Mouse (Mus musculus): Measurements from ENCODE around the gene Gpm6b. TPM values are rescaled to one million over a fixed set of nuclear protein-coding genes. Genes with fewer than 3 reads are reported as not detected.

Gpm6b gene
- total RNA-seq, 2 experiments from 2014 or later = 12.6 to 14.2 TPM

DNA sequence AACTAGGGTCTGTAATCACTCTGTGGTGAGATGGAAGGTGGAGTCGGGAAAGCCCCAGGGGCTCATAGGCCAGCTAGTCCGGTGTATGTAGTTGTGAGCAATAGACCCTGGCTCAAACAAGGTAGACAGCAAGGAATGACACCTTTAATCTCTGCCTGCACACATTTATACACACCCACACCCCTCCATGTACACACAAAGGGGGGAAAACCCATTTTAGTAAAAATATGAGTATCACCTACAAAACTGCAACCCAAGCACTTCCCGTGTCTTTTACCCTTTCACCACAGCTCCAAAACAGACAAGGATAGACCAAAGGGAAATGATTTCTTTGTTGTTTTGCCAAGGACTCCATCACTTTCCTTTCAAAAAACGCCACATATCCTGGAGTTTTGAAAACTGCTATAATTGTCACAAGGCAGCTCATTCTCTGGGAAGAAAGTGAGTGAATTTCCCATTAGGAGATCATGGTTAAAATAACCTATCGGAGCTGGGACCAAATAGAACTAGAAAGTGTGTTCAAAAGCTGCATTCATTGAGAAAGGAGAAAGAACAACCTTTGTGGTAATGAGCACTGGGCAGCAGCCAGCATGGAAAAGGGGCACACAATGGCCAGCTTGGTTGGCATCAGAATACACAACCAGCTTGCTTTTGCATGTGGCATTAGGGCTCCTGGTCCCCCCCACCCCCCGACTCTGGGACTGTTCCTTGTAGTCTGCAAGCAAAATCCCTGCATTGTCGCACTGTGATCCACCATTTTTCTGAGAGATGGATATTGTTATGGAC is 68.9 kb downstream of the Gpm6b start:
- no peak for DNase-seq

DNA sequence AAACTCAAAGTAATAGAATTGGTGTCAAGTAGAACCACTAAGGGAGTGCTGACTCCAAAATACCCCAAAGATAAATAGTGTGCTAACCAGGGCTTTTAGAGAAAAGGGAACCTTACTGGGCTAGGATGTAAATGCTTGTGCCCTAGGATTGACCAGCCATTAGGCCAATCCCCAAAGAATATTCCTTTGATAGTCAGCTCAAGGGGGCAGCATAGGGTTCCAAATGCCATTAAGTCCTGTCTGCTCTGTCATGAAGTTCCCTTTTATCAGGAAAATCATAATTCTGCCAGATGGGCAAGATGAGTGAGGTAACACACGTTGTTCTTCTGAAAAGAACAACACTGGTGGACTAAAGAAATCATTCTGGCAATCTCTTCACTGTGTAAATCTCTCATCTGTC is 70.1 kb downstream of the Gpm6b start:
- no peak for DNase-seq

- DNase-seq = no peak
Observed at GRCm38 (mm10) chrX:166315251-166315650, 76.5 kb downstream of the Gpm6b start.

GRCm38 (mm10) chrX:166316552-166317375 is 78.1 kb downstream of the Gpm6b start:
- no peak for DNase-seq

DNA sequence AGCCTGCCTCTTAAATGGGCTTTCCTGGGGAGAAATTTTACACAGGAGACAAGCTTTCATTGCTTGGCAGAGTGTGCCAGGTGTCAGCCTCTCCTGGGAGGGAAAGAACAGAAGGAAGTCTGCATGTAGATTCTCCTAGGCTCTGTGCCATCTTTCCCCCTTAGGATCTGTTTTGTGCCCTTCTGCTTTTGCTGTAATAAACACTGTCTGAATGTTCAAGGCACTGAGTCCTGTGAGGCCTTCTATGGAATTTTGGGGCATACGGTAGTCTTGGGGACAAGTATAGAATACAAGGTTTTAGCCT is 78.6 kb downstream of the Gpm6b start:
- no peak for DNase-seq

DNA sequence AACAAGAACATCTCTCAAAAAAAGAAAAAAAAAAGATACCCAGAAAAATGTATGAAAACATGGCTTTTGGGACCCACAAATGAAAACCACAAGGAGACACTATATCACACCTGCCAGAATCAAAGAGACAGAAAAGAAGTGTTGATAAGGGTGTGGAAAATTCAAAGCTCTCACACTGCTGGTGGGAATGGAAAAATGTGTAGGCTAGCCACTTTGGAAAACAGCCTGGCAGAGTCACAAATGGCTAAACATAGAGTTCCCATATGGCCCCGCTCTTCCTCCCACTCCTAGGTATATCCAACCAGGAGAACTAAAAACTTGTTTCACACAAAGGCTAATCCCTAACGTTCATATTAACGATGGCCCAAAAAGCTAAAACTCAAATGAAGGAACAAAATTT is 84.5 kb downstream of the Gpm6b start:
- DNase-seq = no peak

DNA sequence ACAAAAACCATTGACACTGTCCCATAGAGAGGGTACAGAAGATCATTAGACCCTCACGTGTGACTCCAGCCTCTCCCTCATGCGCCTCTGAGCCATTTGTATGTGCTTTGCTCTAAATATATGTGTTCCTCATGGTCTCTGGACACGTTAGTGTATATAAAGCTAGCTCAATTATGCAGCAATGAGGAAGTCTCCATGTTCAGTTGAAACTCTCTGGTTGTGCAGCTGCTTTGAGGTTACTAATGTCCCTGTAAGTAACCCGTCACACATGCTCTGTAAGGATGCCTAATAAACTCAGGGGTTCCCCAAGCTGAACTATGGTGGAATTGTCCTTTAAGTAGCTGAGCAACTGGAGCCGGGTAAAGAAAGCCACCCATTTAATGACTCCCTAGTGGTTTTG is 88.9 kb downstream of the Gpm6b start:
- DNase-seq = no peak

- DNase-seq = no peak
Observed at GRCm38 (mm10) chrX:166328219-166328901, 89.6 kb downstream of the Gpm6b start.

- no peak for DNase-seq
Observed at GRCm38 (mm10) chrX:166328904-166329451, 90.3 kb downstream of the Gpm6b start.

DNA sequence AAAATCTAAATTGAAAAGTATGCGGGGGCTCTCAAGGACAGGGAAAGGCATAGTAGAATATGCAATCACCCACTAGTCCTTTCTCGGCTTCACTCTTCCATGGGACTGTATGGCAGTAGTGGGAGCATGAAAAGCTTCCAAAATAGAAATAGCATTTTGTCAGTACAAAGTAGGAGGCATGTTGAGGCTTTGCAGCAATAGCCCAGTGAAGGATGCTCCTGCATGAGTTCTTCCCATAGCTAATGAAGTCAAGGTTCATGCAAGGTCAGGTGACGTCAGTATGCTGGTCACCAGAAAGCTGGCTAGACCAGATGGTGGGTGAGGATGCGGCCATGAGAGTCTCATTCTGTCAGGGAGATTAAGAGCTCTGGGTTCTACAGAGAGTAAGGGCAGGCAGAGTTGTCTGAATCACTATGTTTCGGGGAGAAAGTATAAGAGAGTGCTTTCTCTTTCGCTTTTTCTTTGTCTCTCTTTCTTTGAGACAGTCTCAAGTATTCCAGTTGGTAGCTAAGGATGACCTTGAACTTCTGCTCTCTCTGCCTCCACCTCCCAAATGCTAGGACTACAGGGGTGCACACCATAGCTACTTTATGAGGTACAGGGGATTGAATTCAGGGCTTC is 95.9 kb downstream of the Gpm6b start:
- DNase-seq = no peak

DNA sequence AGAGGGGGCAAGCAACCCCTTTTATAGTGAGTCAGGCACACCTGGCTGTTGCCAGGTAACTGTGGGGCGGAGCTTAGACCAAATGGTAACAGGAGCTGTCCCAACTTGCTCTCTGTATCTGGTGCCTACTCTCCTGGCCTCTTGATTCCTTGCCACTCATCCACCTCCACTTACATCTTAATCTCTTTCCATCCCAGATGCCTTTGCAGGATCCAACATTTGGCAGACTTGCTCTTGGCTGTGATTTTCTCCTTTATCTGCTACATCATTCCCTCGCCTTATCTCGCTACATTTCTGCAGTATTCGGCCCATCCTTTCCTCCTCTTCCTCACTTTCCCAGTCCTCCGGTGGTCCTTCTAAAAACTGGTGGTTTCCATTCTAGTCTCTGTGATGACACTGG is 99.6 kb downstream of the Gpm6b start:
- DNase-seq = no peak

GRCm38 (mm10) chrX:166338784-166339520 is 100.2 kb downstream of the Gpm6b start:
- DNase-seq = no peak

DNA sequence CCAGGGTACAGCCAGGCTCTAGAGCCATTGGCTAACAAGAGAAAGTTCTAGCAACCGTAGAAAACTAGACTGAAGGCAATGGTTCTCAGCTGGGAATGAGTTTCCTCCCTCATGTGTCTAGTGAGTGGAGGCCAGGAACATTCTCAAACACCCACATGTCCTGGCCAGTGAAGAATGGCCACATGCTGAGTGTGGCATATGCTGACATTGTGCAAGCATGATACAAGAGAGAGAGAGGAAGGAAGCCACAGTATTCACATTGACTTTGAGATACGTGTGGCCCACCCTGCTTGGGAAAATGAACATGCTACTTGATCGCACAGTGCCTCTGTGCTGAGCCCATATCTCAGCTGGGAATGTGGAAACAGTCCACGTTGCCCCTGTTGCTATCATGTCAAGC is 101.2 kb downstream of the Gpm6b start:
- no peak for DNase-seq

DNA sequence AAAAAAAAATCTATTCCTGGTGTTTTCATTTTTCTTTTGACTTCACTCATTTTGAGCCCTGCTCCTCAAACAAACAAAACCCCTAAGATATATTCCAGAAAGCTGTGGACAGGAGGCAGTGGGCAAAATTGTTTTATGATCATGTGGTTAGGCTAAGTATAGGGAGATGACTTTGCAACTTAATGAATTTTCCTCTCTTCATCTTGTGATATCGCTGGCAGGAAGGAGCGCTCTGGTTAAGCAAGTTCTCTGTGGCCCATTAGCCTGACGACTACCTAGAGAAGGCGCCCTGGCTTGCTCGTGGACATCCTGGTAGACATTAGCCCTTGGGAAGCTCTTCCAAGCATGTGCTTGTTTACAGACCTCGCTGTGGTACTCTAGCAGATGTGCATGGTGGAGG is 103.1 kb downstream of the Gpm6b start:
- no peak for DNase-seq

GRCm38 (mm10) chrX:166344228-166345015 is 105.7 kb downstream of the Gpm6b start:
- DNase-seq = no peak

DNA sequence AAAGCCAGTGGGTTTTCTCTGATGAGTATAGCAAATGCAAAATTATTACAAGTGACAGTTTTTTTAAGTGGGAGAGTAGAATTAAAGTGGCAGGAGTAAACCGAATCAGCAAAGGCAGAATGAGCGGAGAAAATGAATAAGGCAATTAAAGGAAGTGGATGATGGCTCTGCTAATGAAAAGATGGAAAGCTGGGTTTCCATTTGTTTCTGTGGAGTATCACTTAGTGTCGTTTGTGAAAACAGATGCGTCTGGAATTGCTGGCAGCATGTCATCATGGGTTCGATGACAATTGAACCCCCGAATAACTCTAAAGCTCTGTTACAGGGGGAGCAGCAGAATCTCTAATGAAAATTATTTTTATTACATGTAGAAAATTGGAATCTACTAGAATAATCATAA is 109.4 kb downstream of the Gpm6b start:
- DNase-seq = no peak

GRCm38 (mm10) chrX:166348634-166349033 is 109.9 kb downstream of the Gpm6b start:
- no peak for DNase-seq

DNA sequence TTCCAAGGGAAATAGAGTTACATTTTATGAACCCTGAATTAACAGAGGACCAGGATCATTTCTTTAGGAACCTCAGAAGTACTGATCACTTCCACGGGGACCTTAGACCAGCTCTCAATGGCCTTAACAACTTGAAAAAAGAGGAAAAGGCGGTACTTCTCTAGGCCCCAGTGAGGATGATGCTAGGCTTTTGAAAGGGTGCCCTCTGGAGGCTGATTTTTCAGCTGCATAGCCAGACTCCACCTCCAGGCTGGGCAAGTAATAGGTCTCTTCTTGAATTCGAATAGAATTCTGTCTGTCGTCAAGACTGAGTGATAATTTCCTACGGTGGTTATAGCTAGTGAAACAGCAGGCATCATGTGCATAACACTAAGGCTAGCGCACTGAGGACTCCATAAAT is 113.1 kb downstream of the Gpm6b start:
- peak; percentile 38 for DNase-seq

DNA sequence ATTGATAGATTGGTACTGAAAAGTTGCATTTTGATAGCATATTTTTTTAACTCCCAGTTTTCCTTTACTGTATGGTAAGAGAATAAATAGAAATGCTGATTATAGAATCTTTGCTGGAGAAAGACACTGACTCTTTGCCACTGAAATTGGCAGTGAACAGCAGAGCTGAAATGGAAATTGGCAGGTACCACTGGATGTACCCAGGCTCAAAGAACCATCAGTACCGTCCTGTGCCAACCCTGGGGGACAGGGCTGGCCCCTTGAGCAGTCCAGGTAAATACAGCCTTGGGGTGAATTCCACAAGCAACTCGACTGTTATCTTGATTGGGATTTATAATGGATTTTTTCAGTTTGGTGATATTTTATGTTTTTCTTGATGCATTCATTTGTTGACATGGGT is 114.7 kb downstream of the Gpm6b start:
- no peak for DNase-seq

DNA sequence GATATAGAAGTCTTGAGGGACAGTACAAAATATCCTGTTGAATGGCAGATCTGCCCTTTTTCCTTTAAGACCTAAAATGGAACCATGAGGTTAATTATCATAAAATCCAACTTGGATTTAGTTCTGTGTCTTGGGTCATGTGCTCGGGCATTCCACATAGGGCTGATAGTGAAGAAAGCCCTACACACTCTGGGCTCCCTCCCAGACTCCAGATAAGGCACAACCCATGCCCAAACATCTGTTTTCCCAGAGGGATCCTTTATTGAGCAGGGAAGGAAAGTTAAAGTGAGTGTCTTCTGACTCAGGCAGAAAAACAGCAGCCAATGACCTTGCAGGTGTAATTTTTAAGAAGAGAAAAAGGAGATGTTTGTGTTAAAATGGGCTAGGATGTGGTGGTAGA is 116.2 kb downstream of the Gpm6b start:
- no peak for DNase-seq

DNA sequence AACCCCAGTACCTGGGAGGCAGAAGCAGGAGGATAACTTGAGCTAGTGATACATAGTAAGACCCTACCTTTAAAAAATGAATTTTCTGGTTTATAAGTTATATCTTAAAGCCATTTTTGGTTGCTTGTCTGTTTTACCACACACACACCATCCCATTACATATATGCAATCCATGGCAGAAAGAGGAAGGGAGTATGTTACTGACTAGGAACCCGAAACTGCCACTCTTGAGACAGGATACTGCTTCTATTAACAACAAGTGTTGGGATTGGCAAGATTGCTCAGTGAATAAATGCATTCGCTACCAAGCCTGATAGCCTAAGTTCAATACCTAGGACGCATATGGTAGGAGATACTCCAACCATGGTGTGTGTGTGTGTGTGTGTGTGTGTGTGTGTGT is 117.6 kb downstream of the Gpm6b start:
- DNase-seq = no peak
